Mouse (Mus musculus): Measurements from ENCODE around the gene Treh.

The Treh gene

GRCm38 (mm10) chr9:44734524-44735494 is 61.8 kb downstream of the Treh start, which contains the start of gene Phldb1:
Gene Phldb1, minus strand, starts transcription at chr9:44735198.
- peak; percentile 88 for DNase-seq (ENCODE audit: low read depth)

- DNase-seq (ENCODE audit: low read depth), result no peak
These were observed 62.9 kb downstream of the Treh start for GRCm38 (mm10) chr9:44735886-44736285.
